Mouse (Mus musculus): ENCODE results near the gene Nf2.

GRCm38 (mm10) chr11:4858416-4858815, 9.1 kb upstream of the Nf2 start:
- no peak for TF ChIP-seq POLR2A (IDR thresholded peaks at IDR 0.05; ENCODE audit: low read depth, low read length)
- no peak for TF ChIP-seq CTCF (IDR thresholded peaks at IDR 0.05; ENCODE audit: extremely low read depth, insufficient read length, insufficient replicate concordance, low read depth, low read length)
